Mouse (Mus musculus) left cerebral cortex, adult 9 months (tissue): ENCODE data around the gene Dnph1.

Experiments
- DNase-seq, 2 experiments: peaks; one replicate each; pipeline ENCODE4 v3.0.0; 2022; ENCODE audit warnings: low spot score in 2 of 2

Dnph1 gene

GRCm38 (mm10) chr17:46503847-46504638, 7.5 kb downstream of the Dnph1 start:
- no peak for DNase-seq

- no peak for DNase-seq
Observed at GRCm38 (mm10) chr17:46505617-46506016, 9.1 kb downstream of the Dnph1 start.

GRCm38 (mm10) chr17:46511059-46511710, 14.7 kb downstream of the Dnph1 start:
- DNase-seq = no peak

GRCm38 (mm10) chr17:46513329-46513728, 16.8 kb downstream of the Dnph1 start:
- no peak for DNase-seq

GRCm38 (mm10) chr17:46519971-46520370, 23.5 kb downstream of the Dnph1 start:
- no peak for DNase-seq

- no peak for DNase-seq
Observed at GRCm38 (mm10) chr17:46520385-46520979, 24.0 kb downstream of the Dnph1 start.

GRCm38 (mm10) chr17:46521174-46521573, 24.7 kb downstream of the Dnph1 start:
- no peak for DNase-seq

GRCm38 (mm10) chr17:46521963-46522668, 25.6 kb downstream of the Dnph1 start:
- no peak for DNase-seq

GRCm38 (mm10) chr17:46525065-46525464, 28.6 kb downstream of the Dnph1 start:
- DNase-seq = no peak

- peak in 1 of 2 experiments; percentile 64 for DNase-seq
Observed at GRCm38 (mm10) chr17:46525579-46526307, 29.2 kb downstream of the Dnph1 start.

GRCm38 (mm10) chr17:46543661-46544060, 47.1 kb downstream of the Dnph1 start:
- DNase-seq = no peak

GRCm38 (mm10) chr17:46545813-46546564, 49.5 kb downstream of the Dnph1 start, which contains the start of gene Cul9:
TSS of gene Cul9 (minus strand) at chr17:46546388.
- DNase-seq = peak; percentile 71 to 91

GRCm38 (mm10) chr17:46546591-46546990, 50.1 kb downstream of the Dnph1 start:
- DNase-seq = no peak

GRCm38 (mm10) chr17:46546995-46547394, 50.5 kb downstream of the Dnph1 start:
- no peak for DNase-seq

GRCm38 (mm10) chr17:46547923-46548322, 51.4 kb downstream of the Dnph1 start:
- no peak for DNase-seq

- DNase-seq = no peak
Observed at GRCm38 (mm10) chr17:46548741-46549140, 52.2 kb downstream of the Dnph1 start.

GRCm38 (mm10) chr17:46549193-46549592, 52.7 kb downstream of the Dnph1 start:
- no peak for DNase-seq
